Mouse (Mus musculus) lung, postnatal 0 days (tissue): ENCODE measurements at regions not wholly inside any gene's neighbourhood (a gene's known extent, or its start where the extent isn't known, plus 50 kb on each side); places are given as distances from the start of the nearest gene placed in this dataset.

Experiments used
- CTCF ChIP-seq: IDR thresholded peaks from 2 replicates; pipeline ENCODE4 v1.5.1; 2016; ENCODE audit warnings: antibody characterized with exemption, mild to moderate bottlenecking
- EP300 ChIP-seq: IDR thresholded peaks from 2 replicates; pipeline ENCODE4 v1.6.1; 2016; ENCODE audit warnings: antibody characterized with exemption, mild to moderate bottlenecking, control low read depth

- TF ChIP-seq CTCF: no peak
- no peak for TF ChIP-seq EP300
These were observed 305.3 kb downstream of the Fam49a start for GRCm38 (mm10) chr12:12567058-12567733.
